Mouse (Mus musculus) megakaryocyte, embryonic 14.5 days (primary cell): ENCODE data around the gene Stk35.

ENCODE experiments used
- FLI1 ChIP-seq: IDR thresholded peaks from 2 replicates; pipeline ENCODE4 v1.6.1; 2012; ENCODE audit warnings: low read length, inconsistent platforms, mixed read lengths
- GATA1 ChIP-seq: IDR thresholded peaks from 3 replicates; pipeline ENCODE4 v1.6.1; 2012; ENCODE audit warnings: mixed read lengths, low read length, inconsistent platforms, borderline replicate concordance

DNA sequence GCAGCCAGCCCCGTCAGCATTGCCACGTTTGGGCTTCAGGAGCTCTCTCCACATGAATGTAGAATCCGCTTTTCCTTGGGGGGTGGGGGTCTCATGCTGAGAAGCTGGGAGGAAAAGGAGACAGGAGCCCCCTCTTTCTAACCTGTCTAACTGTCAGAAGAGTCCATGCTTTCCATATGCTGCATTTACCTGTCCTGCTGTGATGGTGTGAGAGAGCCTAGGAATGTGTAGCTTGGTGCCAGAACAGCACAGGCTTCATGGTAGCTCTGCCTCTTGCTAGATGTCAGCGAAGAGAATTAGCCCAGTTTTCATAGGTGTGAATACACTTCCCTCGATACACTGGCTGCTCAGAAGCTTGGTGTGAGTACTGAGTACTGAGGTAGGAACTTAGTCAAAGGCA, 21.3 kb downstream of the Stk35 start:
- TF ChIP-seq GATA1 (no peak), FLI1 (no peak)
